Mouse (Mus musculus): Measurements from ENCODE around the gene Trappc2l. TPM values are rescaled to one million over a fixed set of nuclear protein-coding genes. Genes with fewer than 3 reads are reported as not detected.

Gene Trappc2l
- polyA plus RNA-seq, 1 experiment from 2014 or later, result 48.9 TPM

DNA sequence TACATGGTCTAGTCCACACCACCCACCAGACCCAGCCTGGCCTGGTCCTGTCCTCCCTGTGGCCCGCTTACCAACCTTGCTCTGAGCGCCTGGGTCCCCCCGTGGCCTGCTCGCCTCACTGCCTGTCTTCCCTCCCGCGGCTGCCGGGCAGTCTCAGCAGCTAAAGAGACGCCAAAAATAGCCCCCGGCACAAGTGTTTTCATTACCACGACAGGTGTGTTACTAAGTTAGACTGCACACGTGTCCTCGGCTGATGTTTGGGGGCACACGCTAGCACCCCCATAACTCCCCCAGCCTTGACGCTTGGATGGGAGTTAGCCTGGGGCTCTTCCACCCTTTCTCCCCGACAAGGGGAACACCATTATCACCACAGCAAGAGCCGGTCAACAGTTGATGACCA lies 34.9 kb downstream of the Trappc2l start:
- Histone ChIP-seq H3K4me2 (no peak overlapping the region), H3K9me3 (no peaks in the 10 kb centered on the region), H3K4me1 (peaks cover 28% of the 10 kb centered on the region), H3K9ac (no peak overlapping the region), H3K27ac (no peak overlapping the region), H3K4me3 (no peak overlapping the region), H3K27me3 (0 out of 2 replicates have a peak, but pooled peaks cover 2% of the 10 kb centered on the region), H3K36me3 (peaks cover 4% of the 10 kb centered on the region)
- ATAC-seq (ENCODE audit: insufficient number of reproducible peaks, low FRiP score, low TSS enrichment, low read depth), result no peak
- 85% methylated on average over 16 of the region's 16 CpGs for WGBS

DNA sequence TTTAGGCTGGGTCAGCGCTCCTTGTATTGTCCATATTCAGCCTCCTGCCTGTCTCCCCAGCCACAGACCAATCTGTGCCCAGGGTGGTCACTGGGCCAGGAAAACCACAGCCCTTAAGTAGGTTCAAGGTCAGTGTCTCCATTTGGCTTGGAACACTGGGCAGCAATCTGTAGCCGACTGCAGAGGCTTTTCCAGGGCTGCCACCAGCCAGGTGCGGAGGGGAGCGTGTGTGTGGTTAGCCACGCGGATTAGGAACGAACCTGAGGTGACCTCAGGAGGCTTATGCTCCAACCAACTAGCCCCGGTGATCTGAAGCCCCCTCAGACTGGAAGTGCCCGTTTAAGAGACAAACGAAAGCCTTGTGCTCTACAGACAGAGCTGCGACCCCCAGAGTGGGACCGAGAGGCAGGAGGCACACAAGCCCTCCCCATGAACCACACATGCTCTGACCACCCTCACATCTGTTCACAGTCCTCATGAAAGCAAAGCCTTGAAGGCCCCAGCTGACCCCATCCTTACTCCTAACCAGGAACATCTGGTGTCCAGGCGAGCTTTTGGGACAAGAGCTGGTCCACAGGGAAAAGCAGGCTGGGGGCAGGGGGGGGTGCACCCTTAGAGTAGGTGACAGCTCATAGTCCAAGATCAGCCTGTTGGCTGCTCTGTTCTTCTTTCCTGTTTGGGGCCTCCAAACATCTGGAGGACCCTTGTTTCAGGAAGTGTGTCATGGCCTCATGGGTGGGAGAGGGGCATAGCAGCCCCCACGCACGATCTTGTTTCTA lies 36.9 kb downstream of the Trappc2l start:
- Histone ChIP-seq H3K27ac (no peak overlapping the region), H3K4me1 (peaks cover 30% of the 10 kb centered on the region), H3K4me2 (no peak overlapping the region), H3K9ac (no peak overlapping the region), H3K4me3 (no peak overlapping the region), H3K36me3 (peaks cover 4% of the 10 kb centered on the region), H3K9me3 (no peaks in the 10 kb centered on the region), H3K27me3 (peaks cover 6% of the 10 kb centered on the region; the same call in 1 of the 2 replicates)
- ATAC-seq (ENCODE audit: insufficient number of reproducible peaks, low FRiP score, low TSS enrichment, low read depth), result no peak
- 38% methylated on average over 15 of the region's 15 CpGs for WGBS

GRCm38 (mm10) chr8:122651326-122651921 lies 40.0 kb downstream of the Trappc2l start:
- no peak overlapping the region for H3K27ac ChIP-seq
- H3K4me2 ChIP-seq, result no peak overlapping the region
- peak; percentile 46; the same call in 1 of the 2 replicates for ATAC-seq (ENCODE audit: insufficient number of reproducible peaks, low FRiP score, low TSS enrichment, low read depth)
- peaks cover 6% of the 10 kb centered on the region; the same call in 1 of the 2 replicates for H3K27me3 ChIP-seq
- H3K9me3 ChIP-seq, result no peaks in the 10 kb centered on the region
- H3K4me3 ChIP-seq, result no peak overlapping the region
- no peak overlapping the region for H3K9ac ChIP-seq
- WGBS, result 61% methylated on average over 16 of the region's 16 CpGs
- H3K4me1 ChIP-seq, result peaks cover 44% of the 10 kb centered on the region
- H3K36me3 ChIP-seq, result peaks cover 4% of the 10 kb centered on the region; the same call in 1 of the 2 replicates

GRCm38 (mm10) chr8:122652643-122653042 lies 41.2 kb downstream of the Trappc2l start:
- Histone ChIP-seq H3K36me3 (no peaks in the 10 kb centered on the region), H3K27ac (no peak overlapping the region), H3K27me3 (peaks cover 6% of the 10 kb centered on the region; the same call in 1 of the 2 replicates), H3K4me3 (no peak overlapping the region), H3K9ac (no peak overlapping the region), H3K9me3 (no peaks in the 10 kb centered on the region), H3K4me2 (no peak overlapping the region), H3K4me1 (peaks cover 47% of the 10 kb centered on the region)
- ATAC-seq (ENCODE audit: insufficient number of reproducible peaks, low FRiP score, low TSS enrichment, low read depth), result no peak
- WGBS, result 61% methylated on average over 6 of the region's 6 CpGs

GRCm38 (mm10) chr8:122654768-122655167 lies 43.3 kb downstream of the Trappc2l start:
- no peak overlapping the region for H3K4me3 ChIP-seq
- no peak overlapping the region for H3K4me2 ChIP-seq
- H3K9ac ChIP-seq, result no peak overlapping the region
- no peaks in the 10 kb centered on the region for H3K36me3 ChIP-seq
- WGBS, result 56% methylated on average over 7 of the region's 7 CpGs
- peaks cover 54% of the 10 kb centered on the region for H3K4me1 ChIP-seq
- H3K27me3 ChIP-seq, result peaks cover 6% of the 10 kb centered on the region; the same call in 1 of the 2 replicates
- no peak overlapping the region for H3K27ac ChIP-seq
- no peak for ATAC-seq (ENCODE audit: insufficient number of reproducible peaks, low FRiP score, low TSS enrichment, low read depth)
- no peaks in the 10 kb centered on the region for H3K9me3 ChIP-seq

GRCm38 (mm10) chr8:122656056-122656999 lies 44.9 kb downstream of the Trappc2l start:
- Histone ChIP-seq H3K9me3 (no peaks in the 10 kb centered on the region), H3K4me3 (no peak overlapping the region), H3K4me1 (peaks cover 65% of the 10 kb centered on the region), H3K9ac (no peak overlapping the region), H3K27ac (no peak overlapping the region), H3K27me3 (peaks cover 4% of the 10 kb centered on the region; the same call in 1 of the 2 replicates), H3K4me2 (no peak overlapping the region), H3K36me3 (no peaks in the 10 kb centered on the region)
- WGBS, result 73% methylated on average over 13 of the region's 13 CpGs
- ATAC-seq (ENCODE audit: insufficient number of reproducible peaks, low FRiP score, low TSS enrichment, low read depth), result no peak

DNA sequence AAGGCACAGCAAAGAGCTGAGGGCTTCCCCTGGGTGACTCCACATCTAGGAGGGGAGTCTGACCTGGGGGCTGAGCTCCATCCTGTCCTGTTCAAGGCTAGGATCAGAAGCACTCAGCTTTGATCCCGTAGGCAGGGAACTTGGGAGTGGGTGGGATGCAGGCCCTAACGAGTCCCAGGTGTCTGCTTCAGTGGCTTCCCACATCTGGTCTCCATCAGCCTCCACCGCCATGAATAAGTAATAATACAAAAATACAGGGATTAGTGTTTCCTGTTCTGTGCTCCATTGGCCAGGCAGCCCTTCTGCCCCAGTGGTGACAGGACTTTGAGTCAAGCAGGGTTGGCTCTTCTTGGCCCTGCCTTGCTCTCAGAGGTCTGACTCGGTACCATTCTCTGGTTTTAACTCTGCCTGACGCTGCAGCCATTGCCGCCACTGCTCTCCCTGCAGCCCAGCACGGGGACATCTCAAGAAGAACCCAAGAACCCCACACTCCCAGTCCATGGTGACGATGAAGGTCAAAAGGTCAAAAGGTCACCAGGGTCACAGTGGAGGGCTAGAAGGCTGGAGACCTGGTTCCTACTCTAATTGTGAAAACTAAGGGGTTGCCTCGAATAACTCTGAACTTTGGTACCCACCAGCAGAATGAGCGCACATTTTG lies 46.8 kb downstream of the Trappc2l start:
- Histone ChIP-seq H3K4me3 (no peak overlapping the region), H3K4me2 (peak overlapping the region; percentile 25; the same call in 1 of the 2 replicates), H3K9me3 (no peaks in the 10 kb centered on the region), H3K4me1 (peaks cover 73% of the 10 kb centered on the region), H3K27ac (peak overlapping the region; percentile 80), H3K36me3 (no peaks in the 10 kb centered on the region), H3K9ac (no peak overlapping the region), H3K27me3 (no peaks in the 10 kb centered on the region)
- WGBS, result 29% methylated on average over 10 of the region's 10 CpGs
- ATAC-seq (ENCODE audit: insufficient number of reproducible peaks, low FRiP score, low TSS enrichment, low read depth), result no peak

GRCm38 (mm10) chr8:122658807-122659160 lies 47.3 kb downstream of the Trappc2l start:
- no peak overlapping the region for H3K9ac ChIP-seq
- no peak overlapping the region for H3K4me3 ChIP-seq
- no peaks in the 10 kb centered on the region for H3K27me3 ChIP-seq
- no peaks in the 10 kb centered on the region for H3K9me3 ChIP-seq
- peak overlapping the region; percentile 80 for H3K27ac ChIP-seq
- H3K36me3 ChIP-seq, result no peaks in the 10 kb centered on the region
- 19% methylated on average over 9 of the region's 9 CpGs for WGBS
- peak overlapping the region; percentile 25; the same call in 1 of the 2 replicates for H3K4me2 ChIP-seq
- H3K4me1 ChIP-seq, result peaks cover 73% of the 10 kb centered on the region
- no peak for ATAC-seq (ENCODE audit: insufficient number of reproducible peaks, low FRiP score, low TSS enrichment, low read depth)

GRCm38 (mm10) chr8:122660022-122660421 lies 48.6 kb downstream of the Trappc2l start:
- Histone ChIP-seq H3K4me3 (no peak overlapping the region), H3K9ac (no peak overlapping the region), H3K27me3 (no peaks in the 10 kb centered on the region), H3K27ac (no peak overlapping the region), H3K4me1 (peaks cover 79% of the 10 kb centered on the region), H3K36me3 (no peaks in the 10 kb centered on the region), H3K4me2 (no peak overlapping the region), H3K9me3 (no peaks in the 10 kb centered on the region)
- WGBS, result 74% methylated on average over 2 of the region's 2 CpGs
- no peak for ATAC-seq (ENCODE audit: insufficient number of reproducible peaks, low FRiP score, low TSS enrichment, low read depth)

- peak; percentile 68 for ATAC-seq (ENCODE audit: insufficient number of reproducible peaks, low FRiP score, low TSS enrichment, low read depth)
- 0 out of 2 replicates have a peak overlapping the region, but pooled peaks have one; percentile 10 for H3K4me2 ChIP-seq
- H3K27ac ChIP-seq, result peak overlapping the region; percentile 67
- peaks cover 86% of the 10 kb centered on the region for H3K4me1 ChIP-seq
- no peaks in the 10 kb centered on the region for H3K27me3 ChIP-seq
- H3K4me3 ChIP-seq, result no peak overlapping the region
- H3K9me3 ChIP-seq, result no peaks in the 10 kb centered on the region
- H3K36me3 ChIP-seq, result no peaks in the 10 kb centered on the region
- H3K9ac ChIP-seq, result no peak overlapping the region
- 3% methylated on average over 7 of the region's 7 CpGs for WGBS
Observed at GRCm38 (mm10) chr8:122661138-122661537, 49.7 kb downstream of the Trappc2l start.

GRCm38 (mm10) chr8:122661894-122662293 lies 50.5 kb downstream of the Trappc2l start:
- ATAC-seq (ENCODE audit: insufficient number of reproducible peaks, low FRiP score, low TSS enrichment, low read depth), result no peak
- no peaks in the 10 kb centered on the region for H3K27me3 ChIP-seq
- H3K36me3 ChIP-seq, result no peaks in the 10 kb centered on the region
- no peak overlapping the region for H3K27ac ChIP-seq
- no peak overlapping the region for H3K4me2 ChIP-seq
- H3K9ac ChIP-seq, result no peak overlapping the region
- WGBS, result 76% methylated on average over 2 of the region's 2 CpGs
- peaks cover 94% of the 10 kb centered on the region for H3K4me1 ChIP-seq
- no peaks in the 10 kb centered on the region for H3K9me3 ChIP-seq
- no peak overlapping the region for H3K4me3 ChIP-seq

Measured in limb, embryonic 15.5 days (tissue).